Mouse (Mus musculus): ENCODE measurements around the gene Srxn1.

- TF ChIP-seq POLR2A (IDR thresholded peaks at IDR 0.05; ENCODE audit: borderline replicate concordance, extremely low read depth, insufficient read depth, insufficient read length, poor library complexity, severe bottlenecking) (no peak), CTCF (IDR thresholded peaks at IDR 0.05; ENCODE audit: borderline replicate concordance, extremely low read depth, insufficient read depth, insufficient read length) (no peak)
Measured at GRCm38 (mm10) chr2:152106225-152106595, 894 bp downstream of the Srxn1 start.

All from brain, embryonic 14.5 days (tissue).